Mouse (Mus musculus): ENCODE data around the gene Rbbp6. TPM values are rescaled to one million over a fixed set of nuclear protein-coding genes. Genes with fewer than 3 reads are reported as not detected.

Gene Rbbp6
- polyA plus RNA-seq (2014; fragmentation: Nextera tagmentation; extraction: Ambion mirVana), result 33.7 and 37.1 TPM in 2 replicates

DNA sequence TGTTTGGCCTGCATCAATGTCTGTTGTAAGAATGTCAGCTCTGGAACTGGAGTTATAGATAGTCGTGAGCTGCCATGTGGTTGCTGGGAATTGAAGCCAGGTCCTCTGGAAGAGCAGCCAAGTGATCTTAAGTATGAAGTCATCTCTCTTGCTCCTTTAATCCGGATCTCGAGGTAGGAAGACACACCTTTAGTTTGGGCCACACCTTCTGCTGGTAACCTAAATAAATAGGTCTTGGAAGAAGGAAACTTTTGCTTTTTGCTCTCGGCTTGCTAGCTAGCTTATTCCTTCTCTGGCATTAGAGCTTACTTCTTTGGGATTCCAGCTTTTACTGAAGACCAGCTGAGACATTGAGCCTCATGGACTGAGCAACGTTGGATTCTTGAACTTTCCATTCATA is at the start of gene Rbbp6:
Gene Rbbp6 (plus strand): TSS at position 301 of the 400 bp plus-strand sequence.
- H3K9me3 ChIP-seq (ENCODE audit: control insufficient read depth, low read length), result no peaks in the 10 kb centered on the region
- no peak within 1 kb of the TSS for H3K9ac ChIP-seq (replicated peaks; ENCODE audit: low read depth, low read length)
- H3K4me3 ChIP-seq (ENCODE audit: low read depth, low read length), result no peak within 1 kb of the TSS
- ATAC-seq (ENCODE audit: low read depth), result no peak
- WGBS, result 83% methylated on average over 5 of the region's 5 CpGs
- H3K36me3 ChIP-seq (ENCODE audit: control insufficient read depth, insufficient read depth, low read length), result no peaks in the 10 kb centered on the region
- peaks cover 3% of the 10 kb centered on the region; the same call in 1 of the 2 replicates for H3K4me1 ChIP-seq (ENCODE audit: control insufficient read depth, insufficient read depth, low read length)
- H3K4me2 ChIP-seq (ENCODE audit: low read depth, low read length), result no peak within 1 kb of the TSS
- H3K27me3 ChIP-seq (ENCODE audit: control insufficient read depth, insufficient read depth, low read length), result no peaks in the 10 kb centered on the region
- H3K27ac ChIP-seq (ENCODE audit: low read depth, low read length), result no peak within 1 kb of the TSS

DNA sequence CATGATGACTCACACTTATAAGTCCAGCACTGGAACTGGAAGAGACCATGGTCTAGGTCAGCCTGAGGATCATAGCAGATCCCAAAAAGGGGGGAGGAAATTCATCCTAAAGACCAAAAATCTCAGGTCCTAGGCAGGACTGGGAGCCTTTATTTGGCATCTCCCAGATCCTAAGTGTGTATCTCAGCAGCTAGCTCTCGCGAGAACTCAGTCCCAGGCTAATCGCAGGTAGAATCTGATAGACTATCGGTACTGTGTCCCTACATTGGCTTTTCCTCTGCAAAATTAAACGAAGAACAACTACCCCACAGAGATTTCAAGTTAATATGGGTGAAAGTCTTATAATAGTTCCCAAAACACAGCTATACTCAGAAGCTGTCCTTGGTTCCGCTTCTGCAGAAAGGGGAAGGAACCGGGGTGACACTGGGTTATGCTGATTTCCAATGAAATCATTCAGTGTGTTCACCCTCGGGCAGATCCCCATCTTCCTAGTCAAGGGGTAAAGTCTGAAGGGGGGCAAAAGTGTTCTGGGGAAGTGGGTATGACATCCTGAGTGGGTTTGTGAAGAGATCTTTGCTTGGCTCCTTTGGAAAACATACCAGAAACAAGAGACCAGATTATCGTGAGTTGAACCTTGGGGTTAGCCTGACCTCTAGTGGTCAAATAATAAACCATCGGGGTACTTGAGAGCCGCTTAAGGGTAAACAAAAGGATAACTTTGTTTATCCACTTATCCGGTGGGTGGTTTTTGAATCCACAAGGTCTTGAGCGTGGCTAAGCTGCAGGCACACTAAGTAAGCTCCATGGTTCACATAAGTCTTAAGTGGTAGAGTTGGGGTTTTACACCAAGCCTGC is 45.5 kb upstream of the Rbbp6 start:
- no peaks in the 10 kb centered on the region for H3K4me1 ChIP-seq (ENCODE audit: control insufficient read depth, insufficient read depth, low read length)
- H3K4me3 ChIP-seq (ENCODE audit: low read depth, low read length), result no peak overlapping the region
- H3K36me3 ChIP-seq (ENCODE audit: control insufficient read depth, insufficient read depth, low read length), result no peaks in the 10 kb centered on the region
- H3K9me3 ChIP-seq (ENCODE audit: control insufficient read depth, low read length), result no peaks in the 10 kb centered on the region
- H3K4me2 ChIP-seq (ENCODE audit: low read depth, low read length), result no peak overlapping the region
- H3K27ac ChIP-seq (ENCODE audit: low read depth, low read length), result no peak overlapping the region
- 45% methylated on average over 13 of the region's 13 CpGs for WGBS
- no peak overlapping the region for H3K9ac ChIP-seq (replicated peaks; ENCODE audit: low read depth, low read length)
- ATAC-seq (ENCODE audit: low read depth), result peak; percentile 38; the same call in 1 of the 2 replicates
- H3K27me3 ChIP-seq (ENCODE audit: control insufficient read depth, insufficient read depth, low read length), result no peaks in the 10 kb centered on the region

DNA sequence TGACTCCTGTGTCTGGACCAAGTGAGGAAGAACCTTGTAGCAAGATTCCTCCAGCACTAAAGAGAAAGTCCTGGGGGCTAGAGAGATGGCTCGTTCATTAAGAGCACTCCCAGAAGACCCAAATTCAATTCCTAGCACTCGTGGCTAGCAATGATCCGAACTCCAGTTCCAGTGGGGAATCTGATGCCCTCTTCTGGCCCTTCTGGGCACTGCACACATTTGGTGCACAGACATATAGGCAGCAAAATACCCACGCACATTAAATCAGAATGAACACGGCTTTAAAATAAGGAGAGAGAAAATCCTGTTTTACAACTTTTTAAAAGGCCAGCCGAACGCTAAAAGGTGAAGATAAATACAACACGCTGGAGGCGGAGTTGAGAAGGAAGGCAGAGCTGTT is 43.9 kb upstream of the Rbbp6 start:
- Histone ChIP-seq H3K4me1 (ENCODE audit: control insufficient read depth, insufficient read depth, low read length) (no peaks in the 10 kb centered on the region), H3K9ac (replicated peaks; ENCODE audit: low read depth, low read length) (no peak overlapping the region), H3K27me3 (ENCODE audit: control insufficient read depth, insufficient read depth, low read length) (no peaks in the 10 kb centered on the region), H3K36me3 (ENCODE audit: control insufficient read depth, insufficient read depth, low read length) (no peaks in the 10 kb centered on the region), H3K27ac (ENCODE audit: low read depth, low read length) (no peak overlapping the region), H3K9me3 (ENCODE audit: control insufficient read depth, low read length) (no peaks in the 10 kb centered on the region), H3K4me2 (ENCODE audit: low read depth, low read length) (no peak overlapping the region), H3K4me3 (ENCODE audit: low read depth, low read length) (no peak overlapping the region)
- WGBS, result 83% methylated on average over 9 of the region's 9 CpGs
- ATAC-seq (ENCODE audit: low read depth), result no peak

DNA sequence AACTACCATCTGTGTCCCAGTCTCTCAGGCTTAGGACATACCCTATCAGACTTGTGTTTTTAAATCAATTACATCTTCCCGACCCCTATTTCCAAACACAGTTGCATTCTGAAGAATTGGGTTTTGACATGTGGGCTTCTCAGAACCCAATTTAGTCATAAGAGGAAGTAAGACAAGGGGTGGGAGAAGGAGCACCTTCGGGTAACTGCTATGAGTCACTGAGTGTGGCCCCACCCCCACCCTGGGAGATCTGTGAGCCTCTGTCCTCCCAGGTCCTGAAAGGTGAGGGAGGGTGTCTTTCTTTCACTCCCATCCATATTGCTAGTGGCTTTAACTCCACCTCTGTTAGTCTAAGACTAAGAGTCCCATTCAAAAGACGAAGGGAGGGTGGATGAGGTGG is 41.2 kb upstream of the Rbbp6 start:
- WGBS, result 73% methylated on average over 3 of the region's 3 CpGs
- no peak overlapping the region for H3K4me3 ChIP-seq (ENCODE audit: low read depth, low read length)
- H3K27me3 ChIP-seq (ENCODE audit: control insufficient read depth, insufficient read depth, low read length), result no peaks in the 10 kb centered on the region
- no peak overlapping the region for H3K9ac ChIP-seq (replicated peaks; ENCODE audit: low read depth, low read length)
- H3K27ac ChIP-seq (ENCODE audit: low read depth, low read length), result no peak overlapping the region
- no peaks in the 10 kb centered on the region for H3K4me1 ChIP-seq (ENCODE audit: control insufficient read depth, insufficient read depth, low read length)
- ATAC-seq (ENCODE audit: low read depth), result no peak
- no peaks in the 10 kb centered on the region for H3K36me3 ChIP-seq (ENCODE audit: control insufficient read depth, insufficient read depth, low read length)
- H3K4me2 ChIP-seq (ENCODE audit: low read depth, low read length), result no peak overlapping the region
- no peaks in the 10 kb centered on the region for H3K9me3 ChIP-seq (ENCODE audit: control insufficient read depth, low read length)

DNA sequence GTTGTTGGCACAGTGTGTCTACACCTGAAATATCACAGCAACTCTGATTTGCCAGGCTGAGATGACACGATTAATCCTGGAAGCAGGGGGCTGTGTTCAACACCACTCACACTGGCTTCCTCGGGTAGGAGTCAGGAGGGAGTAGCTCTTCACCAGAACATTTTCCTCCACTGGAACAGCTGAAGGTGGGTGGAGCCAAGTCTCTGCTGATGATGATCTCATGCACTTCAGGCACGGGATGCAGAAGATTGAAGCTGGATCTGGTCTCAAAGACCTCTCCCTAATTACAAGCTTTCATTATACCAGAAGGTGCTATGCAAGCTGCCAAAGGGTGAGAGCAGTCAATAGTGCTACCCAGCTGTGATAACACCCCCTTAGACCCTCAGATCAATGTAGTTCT is 35.0 kb upstream of the Rbbp6 start:
- Histone ChIP-seq H3K4me3 (ENCODE audit: low read depth, low read length) (no peak overlapping the region), H3K27ac (ENCODE audit: low read depth, low read length) (no peak overlapping the region), H3K9ac (replicated peaks; ENCODE audit: low read depth, low read length) (no peak overlapping the region), H3K9me3 (ENCODE audit: control insufficient read depth, low read length) (no peaks in the 10 kb centered on the region), H3K27me3 (ENCODE audit: control insufficient read depth, insufficient read depth, low read length) (no peaks in the 10 kb centered on the region), H3K36me3 (ENCODE audit: control insufficient read depth, insufficient read depth, low read length) (no peaks in the 10 kb centered on the region), H3K4me2 (ENCODE audit: low read depth, low read length) (no peak overlapping the region), H3K4me1 (ENCODE audit: control insufficient read depth, insufficient read depth, low read length) (no peaks in the 10 kb centered on the region)
- ATAC-seq (ENCODE audit: low read depth), result no peak
- WGBS, result 57% methylated on average over 3 of the region's 3 CpGs

DNA sequence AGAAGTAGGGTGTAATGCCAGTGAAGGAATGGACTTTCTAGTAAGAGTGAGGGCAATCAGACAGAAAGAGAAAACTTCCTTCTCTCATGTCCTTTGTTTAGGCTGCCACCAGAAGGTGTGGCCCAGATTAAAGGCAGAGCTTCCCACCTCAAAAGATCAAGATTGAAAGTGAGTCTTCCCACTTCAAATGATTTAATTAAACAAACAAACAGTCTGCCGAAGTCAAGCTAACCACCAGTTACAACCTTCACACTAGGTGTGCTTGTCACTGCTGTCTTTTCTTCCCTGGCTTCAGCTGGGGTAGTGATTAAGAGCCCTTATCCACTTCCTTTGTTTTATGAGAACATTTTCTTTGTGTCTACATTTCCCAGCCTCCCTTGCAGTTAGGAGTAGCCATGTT is 33.3 kb upstream of the Rbbp6 start:
- no peak for ATAC-seq (ENCODE audit: low read depth)
- Histone ChIP-seq H3K4me2 (ENCODE audit: low read depth, low read length) (no peak overlapping the region), H3K9ac (replicated peaks; ENCODE audit: low read depth, low read length) (no peak overlapping the region), H3K9me3 (ENCODE audit: control insufficient read depth, low read length) (no peaks in the 10 kb centered on the region), H3K27me3 (ENCODE audit: control insufficient read depth, insufficient read depth, low read length) (no peaks in the 10 kb centered on the region), H3K4me3 (ENCODE audit: low read depth, low read length) (no peak overlapping the region), H3K4me1 (ENCODE audit: control insufficient read depth, insufficient read depth, low read length) (no peaks in the 10 kb centered on the region), H3K27ac (ENCODE audit: low read depth, low read length) (no peak overlapping the region), H3K36me3 (ENCODE audit: control insufficient read depth, insufficient read depth, low read length) (no peaks in the 10 kb centered on the region)
- 16% methylated on average over 1 of the region's 1 CpGs for WGBS

DNA sequence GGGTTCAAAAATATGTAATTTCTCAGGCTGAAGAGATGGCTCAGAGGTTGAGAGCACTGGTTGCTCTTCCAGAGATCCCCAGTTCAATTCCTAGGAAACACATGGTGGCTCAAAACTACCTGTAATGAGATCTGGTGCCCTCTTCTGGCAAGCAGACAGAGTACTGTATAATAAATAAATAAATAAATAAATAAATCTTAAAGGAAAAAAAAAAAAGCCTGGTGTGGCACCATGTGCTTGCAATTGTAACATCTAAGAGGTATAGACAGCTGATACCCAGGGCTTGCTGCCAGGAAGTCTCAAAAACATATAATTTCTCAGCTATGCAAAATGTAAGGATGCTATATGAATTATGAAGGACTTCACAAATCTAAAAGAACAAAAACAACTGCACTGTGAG is 28.9 kb upstream of the Rbbp6 start:
- Histone ChIP-seq H3K4me2 (ENCODE audit: low read depth, low read length) (no peak overlapping the region), H3K27me3 (ENCODE audit: control insufficient read depth, insufficient read depth, low read length) (no peaks in the 10 kb centered on the region), H3K9me3 (ENCODE audit: control insufficient read depth, low read length) (no peaks in the 10 kb centered on the region), H3K4me3 (ENCODE audit: low read depth, low read length) (no peak overlapping the region), H3K9ac (replicated peaks; ENCODE audit: low read depth, low read length) (no peak overlapping the region), H3K4me1 (ENCODE audit: control insufficient read depth, insufficient read depth, low read length) (no peaks in the 10 kb centered on the region), H3K27ac (ENCODE audit: low read depth, low read length) (no peak overlapping the region), H3K36me3 (ENCODE audit: control insufficient read depth, insufficient read depth, low read length) (no peaks in the 10 kb centered on the region)
- no peak for ATAC-seq (ENCODE audit: low read depth)

DNA sequence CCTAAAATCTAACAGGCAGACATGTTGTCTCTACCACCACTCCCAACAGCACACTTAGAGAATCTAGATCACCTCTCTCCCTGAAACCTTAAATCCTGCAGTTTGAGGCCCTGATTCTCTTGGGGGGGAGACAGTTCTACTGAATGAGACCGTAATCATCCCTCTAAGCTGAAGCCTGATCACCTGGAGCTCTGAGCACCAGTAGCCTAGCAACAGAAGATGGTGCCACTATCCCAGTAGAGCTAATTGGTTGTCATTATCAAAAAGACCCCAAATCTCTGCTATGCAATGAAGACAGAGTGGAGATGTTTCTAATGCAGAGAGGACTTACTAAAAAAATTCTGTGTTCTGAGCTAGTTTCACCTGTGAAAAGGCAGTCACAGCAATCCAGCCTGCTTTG is 27.3 kb upstream of the Rbbp6 start:
- no peaks in the 10 kb centered on the region for H3K27me3 ChIP-seq (ENCODE audit: control insufficient read depth, insufficient read depth, low read length)
- H3K4me1 ChIP-seq (ENCODE audit: control insufficient read depth, insufficient read depth, low read length), result no peaks in the 10 kb centered on the region
- H3K4me3 ChIP-seq (ENCODE audit: low read depth, low read length), result no peak overlapping the region
- H3K4me2 ChIP-seq (ENCODE audit: low read depth, low read length), result no peak overlapping the region
- 68% methylated on average over 1 of the region's 1 CpGs for WGBS
- no peaks in the 10 kb centered on the region for H3K36me3 ChIP-seq (ENCODE audit: control insufficient read depth, insufficient read depth, low read length)
- H3K9ac ChIP-seq (replicated peaks; ENCODE audit: low read depth, low read length), result no peak overlapping the region
- H3K9me3 ChIP-seq (ENCODE audit: control insufficient read depth, low read length), result no peaks in the 10 kb centered on the region
- no peak for ATAC-seq (ENCODE audit: low read depth)
- H3K27ac ChIP-seq (ENCODE audit: low read depth, low read length), result no peak overlapping the region

DNA sequence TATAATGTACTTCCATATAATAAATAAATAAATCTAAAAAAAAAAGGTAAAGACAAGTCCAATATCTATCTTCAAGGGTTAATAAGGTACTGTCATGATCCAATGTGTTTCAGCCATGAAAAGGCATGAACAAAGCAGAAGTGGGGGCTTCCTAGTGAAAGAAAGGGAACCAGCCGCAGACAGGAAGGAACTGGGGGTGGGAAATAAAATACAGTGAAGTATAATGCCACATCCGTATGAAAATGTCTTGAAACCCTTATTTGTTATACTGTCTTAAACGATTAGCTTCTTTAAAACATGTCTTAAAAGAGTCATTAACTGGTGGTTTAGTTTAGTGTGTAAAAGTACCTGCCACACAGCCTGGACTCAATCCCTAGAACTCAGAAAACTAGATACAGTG is 26.3 kb upstream of the Rbbp6 start:
- no peaks in the 10 kb centered on the region for H3K4me1 ChIP-seq (ENCODE audit: control insufficient read depth, insufficient read depth, low read length)
- H3K9ac ChIP-seq (replicated peaks; ENCODE audit: low read depth, low read length), result no peak overlapping the region
- H3K27me3 ChIP-seq (ENCODE audit: control insufficient read depth, insufficient read depth, low read length), result no peaks in the 10 kb centered on the region
- H3K9me3 ChIP-seq (ENCODE audit: control insufficient read depth, low read length), result no peaks in the 10 kb centered on the region
- ATAC-seq (ENCODE audit: low read depth), result no peak
- 88% methylated on average over 3 of the region's 3 CpGs for WGBS
- no peak overlapping the region for H3K4me3 ChIP-seq (ENCODE audit: low read depth, low read length)
- no peak overlapping the region for H3K4me2 ChIP-seq (ENCODE audit: low read depth, low read length)
- H3K27ac ChIP-seq (ENCODE audit: low read depth, low read length), result no peak overlapping the region
- H3K36me3 ChIP-seq (ENCODE audit: control insufficient read depth, insufficient read depth, low read length), result no peaks in the 10 kb centered on the region
